Mouse (Mus musculus) heart, adult 2 months (tissue): ENCODE data around the gene Pip5k1c. TPM values are rescaled to one million over a fixed set of nuclear protein-coding genes. Genes with fewer than 3 reads are reported as not detected.

Source experiments
- DNase-seq, 2 experiments: peaks; one replicate each; pipeline ENCODE4 v3.0.0; 2021
- H3K27ac ChIP-seq: fragments of 200-600 bp; 2 replicates; pipeline ENCODE4 v1.8.1; 2022
- H3K27me3 ChIP-seq: fragments of 200-500 bp; 2 replicates; pipeline ENCODE4 v1.6.1; 2012; ENCODE audit warnings: mild to moderate bottlenecking, low read length, inconsistent platforms, mixed read lengths; ENCODE audit not compliant: control insufficient read depth, insufficient read depth
- H3K36me3 ChIP-seq: fragments of 200-500 bp; 2 replicates; pipeline ENCODE4 v1.6.1; 2012; ENCODE audit warnings: low read length, inconsistent platforms; ENCODE audit not compliant: control insufficient read depth, insufficient read depth
- H3K4me1 ChIP-seq: fragments of 200-500 bp; 2 replicates; pipeline ENCODE4 v1.6.1; 2011; ENCODE audit warnings: low read length; ENCODE audit not compliant: control insufficient read depth, insufficient read depth
- H3K4me3 ChIP-seq: fragments of 200-600 bp; 2 replicates; pipeline ENCODE4 v1.8.1; 2022
- H3K79me2 ChIP-seq: fragments of 200-500 bp; replicated peaks from 2 replicates; pipeline ENCODE4 v1.6.1; 2012; ENCODE audit warnings: mild to moderate bottlenecking, inconsistent platforms, low read length, moderate library complexity, mixed read lengths; ENCODE audit not compliant: control insufficient read depth, insufficient read depth
- H3K9ac ChIP-seq: fragments of 200-500 bp; 2 replicates; pipeline ENCODE4 v1.6.1; 2012; ENCODE audit warnings: low read depth, mild to moderate bottlenecking, control low read depth, inconsistent platforms, low read length, mixed read lengths
- CTCF ChIP-seq: fragments of 200-600 bp; IDR thresholded peaks from 2 replicates; pipeline ENCODE4 v1.8.1; 2022; ENCODE audit warnings: antibody characterized with exemption, mild to moderate bottlenecking, moderate library complexity
- EP300 ChIP-seq: fragments of 200-500 bp; IDR thresholded peaks from 2 replicates; pipeline ENCODE4 v1.6.1; 2011; ENCODE audit warnings: low read depth, low read length, control low read depth; ENCODE audit not compliant: insufficient read depth
- POLR2A ChIP-seq: fragments of 200-500 bp; IDR thresholded peaks from 2 replicates; pipeline ENCODE4 v1.6.1; 2011; ENCODE audit warnings: mild to moderate bottlenecking, low read depth, low read length, control low read depth; ENCODE audit not compliant: insufficient read depth
- WGBS: fragments of 180-500 bp; shearing (Covaris S2); methylation state at CpG from one replicate; pipeline ENCODE4 v1.1.7; 2018; 5-methylcytosine and 5-hydroxymethylcytosine counted together
- intact Hi-C: fragments of 180-260 bp; cut with DNase I; formaldehyde crosslinking; loops from one replicate; pipeline ENCODE4 v1.15.1; 2025
- polyA plus RNA-seq: library from polyadenylated mRNA; depleted of rRNA; stranded (reverse); fragments of >200 nt; gene quantifications from 2 replicates; pipeline ENCODE4 v1.2.3, GENCODE M21; 2012
- total RNA-seq, 2 experiments: library from RNA; stranded (reverse); gene quantifications; 2 replicates each; pipeline ENCODE4 v1.2.3; 2021

The Pip5k1c gene
- total and polyA plus RNA-seq, 3 experiments = 27.0 to 37.5 (median 28.0) TPM

- Histone ChIP-seq H3K27me3 (no peaks in the 10 kb centered on the region), H3K36me3 (no peaks in the 10 kb centered on the region), H3K4me1 (peaks cover 24% of the 10 kb centered on the region), H3K9ac (no peak overlapping the region), H3K4me3 (no peak overlapping the region), H3K79me2 (peaks cover 3% of the 10 kb centered on the region), H3K27ac (no peak overlapping the region)
- DNase-seq = no peak
- TF ChIP-seq POLR2A (no peak), CTCF (no peak), EP300 (no peak)
- intact Hi-C loops = loop anchor here (1.0 kb wide), 1 partner anchor 16 kb away; no protein-coding TSS in a partner anchor
- WGBS = 92% methylated on average over 14 of the region's 14 CpGs
Observed at GRCm38 (mm10) chr10:81305663-81306062, 12.9 kb downstream of the Pip5k1c start.

DNA sequence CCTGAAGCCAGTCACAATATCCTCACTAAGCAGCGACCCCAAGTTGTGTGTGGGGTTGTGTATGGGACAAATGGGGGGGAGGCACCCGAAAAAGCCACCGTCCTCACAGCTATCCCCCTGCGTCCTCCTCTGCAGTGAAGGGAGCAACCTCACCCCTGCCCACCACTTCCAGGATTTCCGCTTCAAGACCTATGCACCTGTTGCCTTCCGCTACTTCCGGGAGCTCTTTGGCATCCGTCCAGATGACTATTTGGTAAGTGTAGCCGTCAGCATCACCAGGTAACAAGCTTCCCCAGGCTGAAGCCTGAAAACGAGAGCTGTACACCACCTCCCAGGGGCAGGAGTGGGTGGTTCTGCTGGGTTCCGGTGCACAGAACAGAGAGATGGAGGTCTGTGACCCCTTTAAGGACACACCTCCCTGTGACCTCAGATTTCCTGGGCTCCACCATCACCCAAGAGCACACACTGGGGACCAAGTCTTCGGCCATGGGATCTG lies 13.5 kb downstream of the Pip5k1c start:
- no peak for DNase-seq
- Histone ChIP-seq H3K79me2 (peaks cover 2% of the 10 kb centered on the region), H3K4me1 (peaks cover 23% of the 10 kb centered on the region), H3K27me3 (no peaks in the 10 kb centered on the region), H3K27ac (no peak overlapping the region), H3K4me3 (no peak overlapping the region), H3K9ac (no peak overlapping the region), H3K36me3 (no peaks in the 10 kb centered on the region)
- WGBS = 85% methylated on average over 12 of the region's 12 CpGs
- intact Hi-C loops = no loop called here
- TF ChIP-seq EP300 (no peak), CTCF (no peak), POLR2A (no peak)

- no peak overlapping the region for H3K4me3 ChIP-seq
- H3K4me1 ChIP-seq = peaks cover 20% of the 10 kb centered on the region
- H3K27me3 ChIP-seq = no peaks in the 10 kb centered on the region
- TF ChIP-seq POLR2A = no peak
- TF ChIP-seq EP300 = no peak
- TF ChIP-seq CTCF = no peak
- H3K27ac ChIP-seq = no peak overlapping the region
- no peaks in the 10 kb centered on the region for H3K36me3 ChIP-seq
- WGBS = 90% methylated on average over 21 of the region's 21 CpGs
- DNase-seq = no peak
- H3K9ac ChIP-seq = no peak overlapping the region
- intact Hi-C loops = no loop called here
- peaks cover 2% of the 10 kb centered on the region for H3K79me2 ChIP-seq
Observed at GRCm38 (mm10) chr10:81306837-81307682, 14.3 kb downstream of the Pip5k1c start.

DNA sequence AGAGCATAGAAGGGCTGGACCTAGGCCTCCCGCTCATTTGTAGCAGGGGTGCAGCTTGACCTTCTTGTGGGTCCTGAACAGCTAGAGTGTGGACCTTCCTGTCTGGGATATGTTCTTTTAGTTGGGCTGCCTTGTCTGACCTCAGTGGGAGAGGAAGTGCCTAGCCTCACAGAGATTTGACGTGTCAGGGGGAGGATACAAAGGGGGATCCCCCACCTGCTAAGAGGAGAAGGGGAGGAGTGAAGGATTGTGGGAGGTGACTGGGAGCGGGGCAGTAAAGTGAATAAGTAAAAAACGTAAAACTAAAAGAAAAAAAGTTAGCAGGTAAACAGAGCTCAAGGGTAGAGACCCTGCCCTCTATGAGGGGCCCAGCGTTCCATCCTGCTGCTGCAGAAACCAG lies 16.8 kb downstream of the Pip5k1c start:
- TF ChIP-seq EP300 (no peak), CTCF (no peak), POLR2A (no peak)
- 83% methylated on average over 5 of the region's 5 CpGs for WGBS
- no peak overlapping the region for H3K9ac ChIP-seq
- no peak overlapping the region for H3K27ac ChIP-seq
- no peaks in the 10 kb centered on the region; the same call in 1 of the 2 replicates for H3K79me2 ChIP-seq
- no peak for DNase-seq
- no peaks in the 10 kb centered on the region for H3K36me3 ChIP-seq
- H3K4me3 ChIP-seq = no peak overlapping the region
- peaks cover under 1% of the 10 kb centered on the region for H3K4me1 ChIP-seq
- intact Hi-C loops = no loop called here
- no peaks in the 10 kb centered on the region for H3K27me3 ChIP-seq

GRCm38 (mm10) chr10:81313581-81313980 lies 20.8 kb downstream of the Pip5k1c start:
- WGBS = 90% methylated on average over 13 of the region's 13 CpGs
- no peak for DNase-seq
- Histone ChIP-seq H3K4me3 (no peak overlapping the region), H3K27me3 (no peaks in the 10 kb centered on the region), H3K36me3 (no peaks in the 10 kb centered on the region), H3K27ac (no peak overlapping the region), H3K79me2 (no peaks in the 10 kb centered on the region), H3K4me1 (no peaks in the 10 kb centered on the region), H3K9ac (no peak overlapping the region)
- no peak for TF ChIP-seq CTCF
- no peak for TF ChIP-seq EP300
- TF ChIP-seq POLR2A = no peak
- intact Hi-C loops = no loop called here

- intact Hi-C loops = no loop called here
- H3K27ac ChIP-seq = no peak overlapping the region
- H3K4me3 ChIP-seq = no peak overlapping the region
- H3K9ac ChIP-seq = no peak overlapping the region
- 75% methylated on average over 7 of the region's 7 CpGs for WGBS
- H3K36me3 ChIP-seq = no peaks in the 10 kb centered on the region
- no peaks in the 10 kb centered on the region for H3K4me1 ChIP-seq
- TF ChIP-seq POLR2A (no peak), EP300 (no peak), CTCF (no peak)
- DNase-seq = no peak
- no peaks in the 10 kb centered on the region for H3K79me2 ChIP-seq
- no peaks in the 10 kb centered on the region for H3K27me3 ChIP-seq
Observed at GRCm38 (mm10) chr10:81314201-81314600, 21.4 kb downstream of the Pip5k1c start.
